Mouse (Mus musculus) midbrain, postnatal 0 days (tissue): Measurements from ENCODE around the gene Pla2g3. TPM values are rescaled to one million over a fixed set of nuclear protein-coding genes. Genes with fewer than 3 reads are reported as not detected.

ENCODE experiments used
- ATAC-seq: fragments of 200-750 bp; cut with Nextera tagmentation; 2 replicates; pipeline ENCODE4 v1.8.0; 2017; ENCODE audit warnings: moderate number of reproducible peaks, mild to moderate bottlenecking, moderate TSS enrichment, moderate library complexity; ENCODE audit not compliant: low FRiP score
- DNase-seq: peaks from one replicate; pipeline ENCODE4 v3.0.0-alpha.2; 2015; ENCODE audit warnings: low spot score
- H3K27ac ChIP-seq: fragments of 300-500 bp; sonication (generic); 2 replicates; pipeline ENCODE4 v1.5.1; 2014; ENCODE audit warnings: low read depth, mild to moderate bottlenecking, low read length, mixed read lengths
- H3K27me3 ChIP-seq: fragments of 300-500 bp; sonication (generic); 2 replicates; pipeline ENCODE4 v1.6.1; 2014; ENCODE audit warnings: low read length, control low read depth, mixed read lengths; ENCODE audit not compliant: insufficient read depth
- H3K36me3 ChIP-seq: fragments of 300-500 bp; sonication (generic); 2 replicates; pipeline ENCODE4 v1.6.1; 2014; ENCODE audit warnings: low read length, control low read depth, mixed read lengths; ENCODE audit not compliant: insufficient read depth
- H3K4me1 ChIP-seq: fragments of 300-500 bp; sonication (generic); 2 replicates; pipeline ENCODE4 v1.6.1; 2014; ENCODE audit warnings: mild to moderate bottlenecking, control low read depth, antibody characterized with exemption, low read length, mixed read lengths; ENCODE audit not compliant: insufficient read depth
- H3K4me2 ChIP-seq: fragments of 300-500 bp; sonication (generic); 2 replicates; pipeline ENCODE4 v1.6.1; 2014; ENCODE audit warnings: low read depth, mild to moderate bottlenecking, low read length, mixed read lengths; ENCODE audit not compliant: poor library complexity, severe bottlenecking
- H3K4me3 ChIP-seq: fragments of 300-500 bp; sonication (generic); 2 replicates; pipeline ENCODE4 v1.5.1; 2014; ENCODE audit warnings: low read depth, mild to moderate bottlenecking, low read length, moderate library complexity
- H3K9ac ChIP-seq: fragments of 300-500 bp; sonication (generic); replicated peaks from 2 replicates; pipeline ENCODE4 v1.6.1; 2014; ENCODE audit warnings: mild to moderate bottlenecking, low read length, moderate library complexity, mixed read lengths; ENCODE audit not compliant: poor library complexity, severe bottlenecking
- H3K9me3 ChIP-seq: fragments of 300-500 bp; sonication (generic); 2 replicates; pipeline ENCODE4 v1.6.1; 2016; ENCODE audit warnings: low read length, control low read depth
- CTCF ChIP-seq: IDR thresholded peaks from 2 replicates; pipeline ENCODE4 v1.5.1; 2016; ENCODE audit warnings: antibody characterized with exemption, mild to moderate bottlenecking
- WGBS: fragments of 180-500 bp; shearing (Covaris S2); extraction: QIAGEN DNeasy Blood & Tissue Kit; methylation state at CpG from one replicate; pipeline ENCODE4 v1.1.7; 2014; 5-methylcytosine and 5-hydroxymethylcytosine counted together
- polyA plus RNA-seq: library from polyadenylated mRNA; unstranded; fragments of >200 nt; fragmentation: Nextera tagmentation; extraction: Ambion mirVana; gene quantifications from 2 replicates; pipeline ENCODE4 v1.2.1, GENCODE M21; 2015
- total RNA-seq: library from RNA; depleted of rRNA; stranded (reverse); fragments of >200 nt; gene quantifications from 2 replicates; pipeline ENCODE4 v1.2.3, GENCODE M21; 2014

Gene Pla2g3
- total and polyA plus RNA-seq, 2 experiments from 2014 or later: 15.4 to 33.1 TPM

GRCm38 (mm10) chr11:3515637-3516036, 27.6 kb downstream of the Pla2g3 start:
- Histone ChIP-seq H3K27me3 (no peaks in the 10 kb centered on the region), H3K4me1 (peaks cover 10% of the 10 kb centered on the region; the same call in 1 of the 2 replicates), H3K27ac (no peak overlapping the region), H3K4me2 (peak overlapping the region; percentile 80), H3K36me3 (no peaks in the 10 kb centered on the region), H3K9me3 (no peaks in the 10 kb centered on the region), H3K4me3 (peak overlapping the region; percentile 54), H3K9ac (peak overlapping the region; percentile 67)
- WGBS: 76% methylated on average over 4 of the region's 4 CpGs
- no peak for TF ChIP-seq CTCF
- DNase-seq: no peak
- no peak for ATAC-seq

GRCm38 (mm10) chr11:3516121-3516520, 28.0 kb downstream of the Pla2g3 start:
- TF ChIP-seq CTCF: no peak
- Histone ChIP-seq H3K4me2 (peak overlapping the region; percentile 80), H3K36me3 (no peaks in the 10 kb centered on the region), H3K9me3 (no peaks in the 10 kb centered on the region), H3K27ac (no peak overlapping the region), H3K9ac (peak overlapping the region; percentile 67; the same call in 1 of the 2 replicates), H3K4me3 (no peak overlapping the region), H3K27me3 (no peaks in the 10 kb centered on the region), H3K4me1 (peaks cover 10% of the 10 kb centered on the region; the same call in 1 of the 2 replicates)
- DNase-seq (no peak), ATAC-seq (no peak)
- WGBS: 78% methylated on average over 5 of the region's 5 CpGs

- ATAC-seq (peak; percentile 33; the same call in 1 of the 2 replicates), DNase-seq (no peak)
- no peaks in the 10 kb centered on the region for H3K9me3 ChIP-seq
- H3K27me3 ChIP-seq: no peaks in the 10 kb centered on the region
- H3K36me3 ChIP-seq: no peaks in the 10 kb centered on the region
- peak overlapping the region; percentile 48 for H3K9ac ChIP-seq
- peaks cover 10% of the 10 kb centered on the region; the same call in 1 of the 2 replicates for H3K4me1 ChIP-seq
- WGBS: 2% methylated on average over 50 of the region's 50 CpGs
- H3K27ac ChIP-seq: no peak overlapping the region
- peak overlapping the region; percentile 42 for H3K4me3 ChIP-seq
- H3K4me2 ChIP-seq: peak overlapping the region; percentile 80
- no peak; the same call in 1 of the 2 replicates for TF ChIP-seq CTCF
Measured at GRCm38 (mm10) chr11:3516859-3517845, 29.1 kb downstream of the Pla2g3 start.

- Histone ChIP-seq H3K4me2 (peak overlapping the region; percentile 80), H3K4me1 (peaks cover 10% of the 10 kb centered on the region; the same call in 1 of the 2 replicates), H3K27me3 (no peaks in the 10 kb centered on the region), H3K9me3 (no peaks in the 10 kb centered on the region), H3K27ac (no peak overlapping the region), H3K9ac (no peak overlapping the region), H3K4me3 (peak overlapping the region; percentile 42), H3K36me3 (no peaks in the 10 kb centered on the region)
- DNase-seq (no peak), ATAC-seq (peak; percentile 5; the same call in 1 of the 2 replicates)
- no peak for TF ChIP-seq CTCF
- WGBS: 56% methylated on average over 13 of the region's 13 CpGs
Measured at GRCm38 (mm10) chr11:3517846-3518732, 30.0 kb downstream of the Pla2g3 start.

- ATAC-seq (no peak), DNase-seq (no peak)
- Histone ChIP-seq H3K9me3 (no peaks in the 10 kb centered on the region), H3K4me3 (no peak overlapping the region), H3K4me1 (peaks cover 10% of the 10 kb centered on the region; the same call in 1 of the 2 replicates), H3K27me3 (no peaks in the 10 kb centered on the region), H3K4me2 (no peak overlapping the region), H3K27ac (no peak overlapping the region), H3K9ac (no peak overlapping the region), H3K36me3 (no peaks in the 10 kb centered on the region)
- WGBS: 78% methylated on average over 4 of the region's 4 CpGs
- TF ChIP-seq CTCF: no peak
Measured at GRCm38 (mm10) chr11:3519051-3519726, 31.1 kb downstream of the Pla2g3 start.
